Mouse (Mus musculus): ENCODE results near the gene Nfe2l3. TPM values are rescaled to one million over a fixed set of nuclear protein-coding genes. Genes with fewer than 3 reads are reported as not detected.
"Not testable (repeated sequence)": the region's sequence is repeated elsewhere in the genome, so short reads cannot be mapped to it uniquely, and the experiment has no call there.

The Nfe2l3 gene
- polyA plus RNA-seq, 1 experiment from 2014 or later: 1.4 TPM

DNA sequence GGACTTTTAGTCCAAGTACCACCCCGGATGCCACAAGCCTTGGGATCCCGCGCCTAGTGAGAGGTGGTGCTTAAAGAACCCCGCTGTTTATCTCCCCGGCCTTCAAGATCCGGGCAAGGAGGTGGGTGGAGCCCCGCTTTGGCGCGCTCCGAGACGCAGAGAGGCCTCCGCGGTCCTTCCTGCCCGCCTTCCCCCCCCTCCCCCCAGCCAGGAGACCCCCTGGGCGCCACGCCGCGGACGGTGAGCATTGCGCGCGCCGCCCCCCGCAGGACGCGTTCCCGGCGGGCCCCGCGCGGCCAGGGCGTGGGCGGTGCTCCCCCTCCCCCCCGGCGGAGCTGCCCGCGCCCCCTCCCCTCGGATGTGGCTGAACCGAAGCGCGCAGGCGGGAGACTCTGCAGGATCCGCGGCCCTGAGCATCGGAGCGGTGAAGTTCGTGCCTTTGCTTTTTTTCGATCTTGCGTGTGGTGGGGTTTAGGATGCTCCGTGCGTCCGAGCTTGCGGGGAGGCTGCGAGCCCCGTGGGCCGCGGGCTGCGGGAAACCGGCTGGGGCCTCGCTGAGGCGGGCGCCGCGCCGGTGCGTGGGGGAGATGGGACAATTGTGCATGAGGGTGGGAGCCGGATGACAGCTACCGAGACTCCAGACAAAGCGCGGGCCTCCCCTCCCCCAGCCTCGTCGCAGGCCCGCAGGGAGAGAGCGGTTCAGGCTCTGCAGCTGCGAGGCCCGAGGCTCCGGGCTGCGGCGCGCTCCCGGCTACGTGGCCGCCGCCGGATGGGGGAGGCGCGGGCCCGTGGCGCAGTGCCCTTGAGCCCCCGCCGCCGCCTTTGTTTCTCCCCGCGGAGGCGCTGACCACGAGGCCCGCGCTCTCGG, 38.1 kb downstream of the Nfe2l3 start, which contains the start of gene Cbx3:
Gene Cbx3, plus strand, starts transcription at position 50 of the 868 bp plus-strand sequence.
- peaks cover 28% of the 10 kb centered on the region for H3K4me1 ChIP-seq (replicated peaks)
- H3K27ac ChIP-seq: peak within 1 kb of the TSS; percentile 100
- peaks cover 50% of the 10 kb centered on the region for H3K36me3 ChIP-seq
- peak within 1 kb of the TSS; percentile 74 for H3K4me2 ChIP-seq
- no peaks in the 10 kb centered on the region for H3K27me3 ChIP-seq
- H3K9ac ChIP-seq (replicated peaks): peak within 1 kb of the TSS; percentile 100
- H3K4me3 ChIP-seq (replicated peaks): peak within 1 kb of the TSS; percentile 93
- peak; percentile 84 for ATAC-seq (ENCODE audit: insufficient number of reproducible peaks, insufficient read depth, low FRiP score, low TSS enrichment, low read depth)
- under 1% methylated on average over 95 of the region's 99 CpGs for WGBS
- H3K9me3 ChIP-seq: no peaks in the 10 kb centered on the region

GRCm38 (mm10) chr6:51471179-51471505, 38.7 kb downstream of the Nfe2l3 start:
- peak overlapping the region; percentile 100 for H3K9ac ChIP-seq (replicated peaks)
- ATAC-seq (ENCODE audit: insufficient number of reproducible peaks, insufficient read depth, low FRiP score, low TSS enrichment, low read depth): 0 out of 2 replicates have a peak, but pooled peaks have one; percentile 5
- H3K4me2 ChIP-seq: peak overlapping the region; percentile 74
- peak overlapping the region; percentile 93 for H3K4me3 ChIP-seq (replicated peaks)
- WGBS: 0% methylated on average over 10 of the region's 10 CpGs
- H3K4me1 ChIP-seq (replicated peaks): peaks cover 22% of the 10 kb centered on the region
- no peaks in the 10 kb centered on the region for H3K27me3 ChIP-seq
- peaks cover 50% of the 10 kb centered on the region for H3K36me3 ChIP-seq
- peak overlapping the region; percentile 100 for H3K27ac ChIP-seq
- H3K9me3 ChIP-seq: no peaks in the 10 kb centered on the region

DNA sequence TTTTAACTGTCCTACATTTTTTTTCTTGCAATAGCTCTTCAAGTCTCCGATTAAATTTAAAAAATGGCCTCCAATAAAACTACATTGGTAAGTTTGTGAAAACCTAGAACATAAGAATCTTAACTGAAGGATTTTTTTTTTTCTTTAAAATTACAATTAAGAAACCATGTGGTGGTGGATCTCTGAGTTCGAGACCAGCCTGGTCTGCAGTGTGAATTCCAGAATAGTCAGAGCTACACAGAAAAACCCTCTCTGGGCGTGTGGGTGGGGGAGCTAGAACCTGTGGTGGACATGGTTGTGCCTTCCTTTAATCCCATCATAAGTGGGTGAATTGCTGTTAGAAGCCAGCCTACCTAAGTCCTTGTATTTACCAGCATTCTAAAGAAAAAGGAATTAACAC, 39.3 kb downstream of the Nfe2l3 start:
- peak overlapping the region; percentile 74 for H3K4me2 ChIP-seq
- peak overlapping the region; percentile 93 for H3K4me3 ChIP-seq (replicated peaks)
- H3K27ac ChIP-seq: no peak overlapping the region
- peaks cover 49% of the 10 kb centered on the region for H3K36me3 ChIP-seq
- ATAC-seq (ENCODE audit: insufficient number of reproducible peaks, insufficient read depth, low FRiP score, low TSS enrichment, low read depth): no peak
- 19% methylated on average over 3 of the region's 3 CpGs for WGBS
- H3K9ac ChIP-seq (replicated peaks): peak overlapping the region; percentile 64
- H3K27me3 ChIP-seq: no peaks in the 10 kb centered on the region
- H3K4me1 ChIP-seq (replicated peaks): peaks cover 17% of the 10 kb centered on the region
- no peaks in the 10 kb centered on the region for H3K9me3 ChIP-seq

GRCm38 (mm10) chr6:51472213-51472612, 39.7 kb downstream of the Nfe2l3 start:
- no peaks in the 10 kb centered on the region for H3K9me3 ChIP-seq
- H3K4me3 ChIP-seq (replicated peaks): peak overlapping the region; percentile 93
- 50% methylated on average over 4 of the region's 4 CpGs for WGBS
- peak overlapping the region; percentile 74 for H3K4me2 ChIP-seq
- no peak overlapping the region for H3K27ac ChIP-seq
- H3K4me1 ChIP-seq (replicated peaks): peaks cover 14% of the 10 kb centered on the region
- no peaks in the 10 kb centered on the region for H3K27me3 ChIP-seq
- no peak for ATAC-seq (ENCODE audit: insufficient number of reproducible peaks, insufficient read depth, low FRiP score, low TSS enrichment, low read depth)
- peak overlapping the region; percentile 64 for H3K9ac ChIP-seq (replicated peaks)
- peaks cover 49% of the 10 kb centered on the region for H3K36me3 ChIP-seq

DNA sequence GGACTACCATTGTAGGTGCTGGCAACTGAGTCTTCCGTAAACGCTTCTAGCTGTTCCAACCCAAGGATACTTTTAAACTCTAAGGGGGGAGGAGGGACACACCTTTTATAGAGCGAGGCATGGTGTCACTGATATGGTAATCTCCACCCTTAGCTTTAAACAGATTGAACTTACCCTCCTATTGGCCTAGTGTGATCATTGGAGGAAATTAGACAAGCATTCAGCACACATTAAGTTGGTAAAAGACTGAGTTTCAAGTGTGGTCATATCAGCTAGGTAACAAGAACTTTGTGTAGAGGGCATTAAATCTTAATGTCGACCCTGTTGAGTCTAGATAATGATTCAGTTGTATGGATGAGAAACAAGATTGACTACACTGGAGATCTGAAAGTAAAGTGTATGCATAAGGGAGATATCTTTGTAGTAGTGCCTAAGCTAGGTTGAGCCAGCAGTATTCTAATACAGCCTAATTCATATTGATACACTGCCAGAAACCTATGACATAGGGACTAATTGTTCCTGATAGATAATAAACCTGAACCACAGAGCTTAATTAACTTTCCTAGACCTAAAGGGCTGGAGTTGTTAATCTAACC, 46.8 kb downstream of the Nfe2l3 start:
- Histone ChIP-seq H3K27ac (no peak overlapping the region), H3K9me3 (no peaks in the 10 kb centered on the region), H3K36me3 (peaks cover 80% of the 10 kb centered on the region), H3K4me2 (no peak overlapping the region), H3K4me1 (replicated peaks) (no peaks in the 10 kb centered on the region), H3K9ac (replicated peaks) (no peak overlapping the region), H3K27me3 (no peaks in the 10 kb centered on the region), H3K4me3 (replicated peaks) (no peak overlapping the region)
- ATAC-seq (ENCODE audit: insufficient number of reproducible peaks, insufficient read depth, low FRiP score, low TSS enrichment, low read depth): no peak
- WGBS: 95% methylated on average over 4 of the region's 4 CpGs

DNA sequence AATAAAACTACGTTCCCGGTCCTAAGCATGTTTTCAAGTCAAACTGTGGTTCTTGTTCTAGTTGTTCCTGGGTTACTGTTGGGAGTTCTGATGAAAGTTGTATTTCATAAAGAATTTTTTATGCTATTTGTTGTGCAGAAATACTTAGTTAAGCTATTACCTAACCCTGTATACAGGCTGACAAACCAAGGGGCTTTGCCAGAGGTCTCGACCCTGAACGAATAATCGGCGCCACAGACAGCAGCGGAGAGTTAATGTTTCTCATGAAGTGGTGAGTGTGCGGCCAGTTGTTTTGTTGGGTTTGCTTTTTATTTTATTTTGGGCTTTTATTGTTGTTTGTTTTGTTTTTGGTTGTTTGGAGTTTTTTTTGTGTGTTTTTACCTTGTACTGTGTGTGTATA, 49.1 kb downstream of the Nfe2l3 start:
- H3K4me1 ChIP-seq (replicated peaks): no peaks in the 10 kb centered on the region
- H3K36me3 ChIP-seq: peaks cover 63% of the 10 kb centered on the region
- no peak for ATAC-seq (ENCODE audit: insufficient number of reproducible peaks, insufficient read depth, low FRiP score, low TSS enrichment, low read depth)
- no peak overlapping the region for H3K4me2 ChIP-seq
- H3K9me3 ChIP-seq: no peaks in the 10 kb centered on the region
- 95% methylated on average over 8 of the region's 8 CpGs for WGBS
- H3K9ac ChIP-seq (replicated peaks): no peak overlapping the region
- H3K4me3 ChIP-seq (replicated peaks): no peak overlapping the region
- H3K27me3 ChIP-seq: no peaks in the 10 kb centered on the region
- no peak overlapping the region for H3K27ac ChIP-seq

DNA sequence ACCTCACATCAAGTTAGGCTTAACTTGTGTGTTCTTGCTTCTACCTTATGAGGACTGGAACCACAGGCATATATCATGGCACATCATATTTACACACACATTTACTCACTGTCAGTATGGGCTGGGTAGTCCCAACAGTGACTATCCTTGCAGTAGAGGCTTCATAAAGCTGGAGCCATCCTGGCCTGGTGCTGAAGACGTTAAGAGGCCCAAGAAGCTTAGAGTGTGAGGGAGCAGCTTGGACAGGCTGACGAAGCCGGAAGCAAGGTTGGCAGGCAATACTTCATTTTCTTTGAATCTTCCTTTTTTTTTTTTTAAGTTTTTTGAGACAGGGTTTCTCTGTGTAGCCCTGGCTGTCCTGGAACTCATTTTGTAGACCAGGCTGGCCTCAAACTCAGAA, 51.4 kb downstream of the Nfe2l3 start:
- H3K4me2 ChIP-seq: no peak overlapping the region
- WGBS: 93% methylated on average over 3 of the region's 3 CpGs
- no peak overlapping the region for H3K4me3 ChIP-seq (replicated peaks)
- H3K4me1 ChIP-seq (replicated peaks): no peaks in the 10 kb centered on the region
- no peak overlapping the region for H3K9ac ChIP-seq (replicated peaks)
- H3K27me3 ChIP-seq: no peaks in the 10 kb centered on the region
- no peak for ATAC-seq (ENCODE audit: insufficient number of reproducible peaks, insufficient read depth, low FRiP score, low TSS enrichment, low read depth)
- no peak overlapping the region for H3K27ac ChIP-seq
- H3K36me3 ChIP-seq: peaks cover 45% of the 10 kb centered on the region
- H3K9me3 ChIP-seq: peaks cover 7% of the 10 kb centered on the region; the same call in 1 of the 2 replicates

- not testable (repeated sequence) for H3K4me1 ChIP-seq (replicated peaks); H3K27ac ChIP-seq; H3K4me3 ChIP-seq (replicated peaks); H3K4me2 ChIP-seq; H3K27me3 ChIP-seq; H3K9ac ChIP-seq (replicated peaks); H3K9me3 ChIP-seq; ATAC-seq (ENCODE audit: insufficient number of reproducible peaks, insufficient read depth, low FRiP score, low TSS enrichment, low read depth)
- WGBS: 85% methylated on average over 8 of the region's 8 CpGs
- peaks cover 38% of the 10 kb centered on the region for H3K36me3 ChIP-seq
Observed at GRCm38 (mm10) chr6:51484556-51484955, 52.1 kb downstream of the Nfe2l3 start.

GRCm38 (mm10) chr6:51485646-51486045, 53.2 kb downstream of the Nfe2l3 start:
- no peak overlapping the region for H3K9ac ChIP-seq (replicated peaks)
- peaks cover 7% of the 10 kb centered on the region; the same call in 1 of the 2 replicates for H3K9me3 ChIP-seq
- H3K4me1 ChIP-seq (replicated peaks): peaks cover 9% of the 10 kb centered on the region; the same call in 1 of the 2 replicates
- no peak overlapping the region for H3K4me2 ChIP-seq
- H3K27ac ChIP-seq: peak overlapping the region; percentile 29; the same call in 1 of the 2 replicates
- no peaks in the 10 kb centered on the region for H3K27me3 ChIP-seq
- no peak overlapping the region for H3K4me3 ChIP-seq (replicated peaks)
- WGBS: 49% methylated on average over 2 of the region's 2 CpGs
- H3K36me3 ChIP-seq: peaks cover 28% of the 10 kb centered on the region
- ATAC-seq (ENCODE audit: insufficient number of reproducible peaks, insufficient read depth, low FRiP score, low TSS enrichment, low read depth): no peak

DNA sequence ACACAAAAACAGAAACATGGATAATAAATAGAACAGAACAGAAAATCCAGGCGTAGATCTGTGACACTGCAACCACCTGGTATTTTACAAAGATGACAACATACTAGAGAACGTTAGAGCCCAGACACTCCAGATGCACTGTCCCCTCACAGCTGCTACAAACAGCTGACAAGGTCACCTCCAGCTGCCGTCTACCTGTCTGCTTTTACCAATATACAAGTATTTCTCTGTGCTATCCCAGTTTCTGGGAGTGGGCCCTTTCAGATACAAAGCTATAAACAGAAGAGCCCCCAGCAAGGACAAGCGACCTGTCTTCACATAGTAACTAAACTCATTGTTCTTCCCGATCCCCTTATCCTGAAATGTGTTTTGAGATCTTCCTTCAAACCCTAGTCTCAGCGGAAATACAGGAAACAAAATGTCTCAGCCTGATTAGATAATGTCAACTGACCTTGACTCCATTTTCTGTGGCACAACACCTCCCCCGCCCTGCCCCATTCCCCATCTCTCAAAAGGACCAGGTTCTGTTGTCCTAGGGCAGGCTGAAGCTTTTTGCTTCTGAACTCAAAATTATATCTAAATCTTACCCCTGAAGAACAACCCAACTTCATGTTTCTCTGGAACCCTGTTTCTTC, 53.7 kb downstream of the Nfe2l3 start:
- ATAC-seq (ENCODE audit: insufficient number of reproducible peaks, insufficient read depth, low FRiP score, low TSS enrichment, low read depth): no peak
- H3K9ac ChIP-seq (replicated peaks): no peak overlapping the region

GRCm38 (mm10) chr6:51486731-51487130, 54.3 kb downstream of the Nfe2l3 start:
- Histone ChIP-seq H3K36me3 (peaks cover 17% of the 10 kb centered on the region), H3K4me2 (no peak overlapping the region), H3K27ac (no peak overlapping the region), H3K9ac (replicated peaks) (no peak overlapping the region), H3K4me3 (replicated peaks) (no peak overlapping the region), H3K27me3 (no peaks in the 10 kb centered on the region), H3K9me3 (peaks cover 8% of the 10 kb centered on the region; the same call in 1 of the 2 replicates), H3K4me1 (replicated peaks) (peaks cover 9% of the 10 kb centered on the region; the same call in 1 of the 2 replicates)
- WGBS: 94% methylated on average over 5 of the region's 5 CpGs
- no peak for ATAC-seq (ENCODE audit: insufficient number of reproducible peaks, insufficient read depth, low FRiP score, low TSS enrichment, low read depth)

More for the DNA sequence above, 53.7 kb downstream of the Nfe2l3 start:
- 66% methylated on average over 7 of the region's 7 CpGs for WGBS
- Histone ChIP-seq H3K4me3 (replicated peaks) (no peak overlapping the region), H3K27me3 (no peaks in the 10 kb centered on the region), H3K4me1 (replicated peaks) (peaks cover 9% of the 10 kb centered on the region; the same call in 1 of the 2 replicates), H3K36me3 (peaks cover 22% of the 10 kb centered on the region), H3K4me2 (no peak overlapping the region), H3K27ac (no peak overlapping the region), H3K9me3 (peaks cover 7% of the 10 kb centered on the region; the same call in 1 of the 2 replicates)
